Mouse (Mus musculus) liver, postnatal 0 days (tissue): ENCODE results near the gene Ccdc73. TPM values are rescaled to one million over a fixed set of nuclear protein-coding genes. Genes with fewer than 3 reads are reported as not detected.

Source experiments
- ATAC-seq: fragments of 200-750 bp; cut with Nextera tagmentation; 2 replicates; pipeline ENCODE4 v1.8.0; 2017; ENCODE audit warnings: mild to moderate bottlenecking, moderate library complexity
- DNase-seq: peaks from one replicate; pipeline ENCODE4 v3.0.0-alpha.2; 2016
- H3K27ac ChIP-seq: fragments of 300-500 bp; sonication (generic); 2 replicates; pipeline ENCODE4 v1.5.1; 2014; ENCODE audit warnings: antibody characterized with exemption, moderate library complexity, mild to moderate bottlenecking, low read depth
- H3K27me3 ChIP-seq: fragments of 300-500 bp; sonication (generic); 2 replicates; pipeline ENCODE4 v1.6.1; 2014; ENCODE audit warnings: low read length, control low read depth, mixed read lengths; ENCODE audit not compliant: insufficient read depth
- H3K36me3 ChIP-seq: fragments of 300-500 bp; sonication (generic); replicated peaks from 2 replicates; pipeline ENCODE4 v1.6.1; 2014; ENCODE audit warnings: mild to moderate bottlenecking, control low read depth, low read length, moderate library complexity, mixed read lengths; ENCODE audit not compliant: insufficient read depth
- H3K4me1 ChIP-seq: fragments of 300-500 bp; sonication (generic); 2 replicates; pipeline ENCODE4 v1.6.1; 2014; ENCODE audit warnings: antibody characterized with exemption, mild to moderate bottlenecking, control low read depth; ENCODE audit not compliant: insufficient read depth
- H3K4me2 ChIP-seq: fragments of 300-500 bp; sonication (generic); 2 replicates; pipeline ENCODE4 v1.6.1; 2014; ENCODE audit warnings: low read depth, mild to moderate bottlenecking, low read length, moderate library complexity, mixed read lengths
- H3K4me3 ChIP-seq: fragments of 300-500 bp; sonication (generic); 2 replicates; pipeline ENCODE4 v1.5.1; 2014; ENCODE audit warnings: low read depth, low read length
- H3K9ac ChIP-seq: fragments of 300-500 bp; sonication (generic); replicated peaks from 2 replicates; pipeline ENCODE4 v1.6.1; 2014; ENCODE audit warnings: mild to moderate bottlenecking, moderate library complexity
- H3K9me3 ChIP-seq: fragments of 300-500 bp; sonication (generic); 2 replicates; pipeline ENCODE4 v1.6.1; 2016; ENCODE audit warnings: mild to moderate bottlenecking, control low read depth, low read length, mixed read lengths
- CTCF ChIP-seq: sonication (generic); IDR thresholded peaks from 2 replicates; pipeline ENCODE4 v1.5.1; 2016; ENCODE audit warnings: antibody characterized with exemption, low read depth
- EP300 ChIP-seq: IDR thresholded peaks from 2 replicates; pipeline ENCODE4 v1.6.1; 2016; ENCODE audit warnings: antibody characterized with exemption, low read depth, mild to moderate bottlenecking
- WGBS: fragments of 180-500 bp; shearing (Covaris S2); extraction: QIAGEN DNeasy Blood & Tissue Kit; methylation state at CpG from one replicate; pipeline ENCODE4 v1.1.7; 2014; ENCODE audit not compliant: insufficient replicate concordance; 5-methylcytosine and 5-hydroxymethylcytosine counted together
- polyA plus RNA-seq: library from polyadenylated mRNA; unstranded; fragments of >200 nt; fragmentation: Nextera tagmentation; extraction: Ambion mirVana; gene quantifications from 2 replicates; pipeline ENCODE4 v1.2.1, GENCODE M21; 2015

Gene Ccdc73
- polyA plus RNA-seq, 1 experiment from 2014 or later: 7.9 TPM

GRCm38 (mm10) chr2:104988974-104989373, 121.4 kb downstream of the Ccdc73 start:
- Histone ChIP-seq H3K9ac (no peak overlapping the region), H3K9me3 (no peaks in the 10 kb centered on the region), H3K27me3 (no peaks in the 10 kb centered on the region), H3K4me3 (no peak overlapping the region), H3K27ac (no peak overlapping the region), H3K4me1 (no peaks in the 10 kb centered on the region), H3K36me3 (no peaks in the 10 kb centered on the region; the same call in 1 of the 2 replicates), H3K4me2 (no peak overlapping the region)
- TF ChIP-seq EP300: no peak
- TF ChIP-seq CTCF: no peak
- DNase-seq: no peak
- WGBS: 73% methylated on average over 1 of the region's 1 CpGs
- no peak for ATAC-seq

- 82% methylated on average over 2 of the region's 2 CpGs for WGBS
- Histone ChIP-seq H3K9ac (no peak overlapping the region), H3K4me1 (0 out of 2 replicates have a peak, but pooled peaks cover 2% of the 10 kb centered on the region), H3K4me2 (no peak overlapping the region), H3K4me3 (no peak overlapping the region), H3K9me3 (no peaks in the 10 kb centered on the region), H3K36me3 (peaks cover 11% of the 10 kb centered on the region), H3K27me3 (no peaks in the 10 kb centered on the region), H3K27ac (no peak overlapping the region)
- TF ChIP-seq EP300 (no peak), CTCF (no peak)
- no peak for DNase-seq
- no peak for ATAC-seq
Measured at GRCm38 (mm10) chr2:104994436-104994835, 126.8 kb downstream of the Ccdc73 start.

GRCm38 (mm10) chr2:104996201-104996600, 128.6 kb downstream of the Ccdc73 start:
- Histone ChIP-seq H3K27ac (no peak overlapping the region), H3K36me3 (peaks cover 18% of the 10 kb centered on the region), H3K4me1 (0 out of 2 replicates have a peak, but pooled peaks cover 2% of the 10 kb centered on the region), H3K4me2 (no peak overlapping the region), H3K27me3 (no peaks in the 10 kb centered on the region), H3K9ac (no peak overlapping the region), H3K9me3 (no peaks in the 10 kb centered on the region), H3K4me3 (no peak overlapping the region)
- ATAC-seq (no peak), DNase-seq (no peak)
- TF ChIP-seq CTCF: no peak
- no peak for TF ChIP-seq EP300
- WGBS: 57% methylated on average over 3 of the region's 3 CpGs

GRCm38 (mm10) chr2:105007236-105007635, 139.6 kb downstream of the Ccdc73 start:
- peaks cover 62% of the 10 kb centered on the region for H3K36me3 ChIP-seq
- H3K9ac ChIP-seq: no peak overlapping the region

GRCm38 (mm10) chr2:105016192-105016966, 148.8 kb downstream of the Ccdc73 start:
- Histone ChIP-seq H3K4me3 (peak overlapping the region; percentile 84), H3K4me2 (peak overlapping the region; percentile 81), H3K36me3 (peaks cover 19% of the 10 kb centered on the region), H3K4me1 (peaks cover 13% of the 10 kb centered on the region), H3K9ac (peak overlapping the region; percentile 88), H3K27ac (peak overlapping the region; percentile 76), H3K9me3 (no peaks in the 10 kb centered on the region), H3K27me3 (no peaks in the 10 kb centered on the region)
- DNase-seq (no peak), ATAC-seq (peak; percentile 59)
- TF ChIP-seq CTCF: no peak
- no peak for TF ChIP-seq EP300
- under 1% methylated on average over 39 of the region's 43 CpGs for WGBS

More at GRCm38 (mm10) chr2:105007236-105007635, 139.6 kb downstream of the Ccdc73 start:
- Histone ChIP-seq H3K9me3 (no peaks in the 10 kb centered on the region), H3K4me3 (no peak overlapping the region), H3K27ac (no peak overlapping the region), H3K4me2 (no peak overlapping the region), H3K4me1 (no peaks in the 10 kb centered on the region), H3K27me3 (no peaks in the 10 kb centered on the region)
- DNase-seq (no peak), ATAC-seq (no peak)
- TF ChIP-seq EP300: no peak

- ATAC-seq (peak; percentile 99), DNase-seq (peak; percentile 96)
- H3K27ac ChIP-seq: peak within 1 kb of the TSS; percentile 76
- no peaks in the 10 kb centered on the region for H3K27me3 ChIP-seq
- H3K4me2 ChIP-seq: peak within 1 kb of the TSS; percentile 81
- WGBS: 0% methylated on average over 22 of the region's 25 CpGs
- peaks cover 13% of the 10 kb centered on the region for H3K4me1 ChIP-seq
- H3K9ac ChIP-seq: peak within 1 kb of the TSS; percentile 88
- H3K4me3 ChIP-seq: peak within 1 kb of the TSS; percentile 84
- peaks cover 16% of the 10 kb centered on the region for H3K36me3 ChIP-seq
- H3K9me3 ChIP-seq: no peaks in the 10 kb centered on the region
- TF ChIP-seq CTCF (no peak), EP300 (no peak)
Measured at GRCm38 (mm10) chr2:105016967-105017287, 149.3 kb downstream of the Ccdc73 start, which contains the start of gene Eif3m. Gene Eif3m, minus strand, starts transcription at chr2:105017080.
